Mouse (Mus musculus) thymus, adult 2 months (tissue): ENCODE measurements around the gene Myo3a.

Experiments
- CTCF ChIP-seq: fragments of 200-500 bp; IDR thresholded peaks from 2 replicates; pipeline ENCODE4 v1.5.1; 2012; ENCODE audit warnings: mild to moderate bottlenecking, control low read depth, low read length, moderate library complexity, borderline replicate concordance; ENCODE audit not compliant: control insufficient read depth, poor library complexity, insufficient read depth; ENCODE audit errors: extremely low read depth
- POLR2A ChIP-seq: fragments of 200-500 bp; IDR thresholded peaks from 2 replicates; pipeline ENCODE4 v1.6.1; 2012; ENCODE audit warnings: mild to moderate bottlenecking, low read length, control low read depth, moderate library complexity; ENCODE audit not compliant: control insufficient read depth, poor library complexity, insufficient read depth; ENCODE audit errors: extremely low read depth

DNA sequence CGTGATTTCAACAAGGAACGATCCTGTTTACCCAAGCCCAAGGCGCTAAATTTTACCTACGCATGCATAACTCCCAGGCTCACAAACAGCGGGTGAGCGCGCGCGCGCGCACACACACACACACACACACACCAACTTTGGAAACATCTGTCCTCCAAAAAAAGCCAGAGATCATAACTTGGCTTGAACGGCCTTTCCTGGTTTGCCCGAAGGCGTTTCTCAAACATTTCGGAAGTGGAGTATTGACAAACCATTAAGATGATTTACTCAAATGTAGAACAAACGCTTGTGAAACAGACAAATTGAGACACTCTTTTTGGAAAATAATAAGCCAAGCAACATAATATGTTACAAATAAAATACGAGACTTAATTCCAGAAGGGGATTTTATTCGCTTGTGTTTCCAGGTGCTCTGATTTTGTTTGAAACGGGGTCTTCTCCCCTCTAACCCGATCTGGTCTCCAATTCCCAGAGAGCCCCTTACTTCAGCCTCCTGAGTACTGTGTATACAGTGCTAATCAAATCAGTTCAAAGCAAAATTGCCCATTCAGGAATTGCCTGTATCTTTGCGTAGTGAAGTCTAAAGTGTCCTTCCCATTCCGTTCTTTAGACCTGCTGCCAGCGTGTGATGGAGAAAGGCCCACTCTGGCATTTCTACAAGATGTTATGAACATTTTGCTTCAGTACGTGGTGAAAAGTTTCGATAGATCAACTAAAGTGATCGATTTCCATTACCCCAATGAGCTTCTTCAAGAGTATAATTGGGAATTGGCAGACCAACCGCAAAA, 397.1 kb downstream of the Myo3a start:
- TF ChIP-seq POLR2A, result no peak
- no peak for TF ChIP-seq CTCF
